Mouse (Mus musculus) heart, adult 2 months (tissue): ENCODE measurements at regions not wholly inside any gene's neighbourhood (a gene's known extent, or its start where the extent isn't known, plus 50 kb on each side); places are given as distances from the start of the nearest gene placed in this dataset.

Source experiments
- CTCF ChIP-seq: fragments of 200-600 bp; IDR thresholded peaks from 2 replicates; pipeline ENCODE4 v1.8.1; 2022; ENCODE audit warnings: antibody characterized with exemption, mild to moderate bottlenecking, moderate library complexity
- EP300 ChIP-seq: fragments of 200-500 bp; IDR thresholded peaks from 2 replicates; pipeline ENCODE4 v1.6.1; 2011; ENCODE audit warnings: low read depth, low read length, control low read depth; ENCODE audit not compliant: insufficient read depth

GRCm38 (mm10) chr10:68935843-68936242 lies 212.4 kb downstream of the Tmem26 start:
- TF ChIP-seq CTCF, result no peak
- TF ChIP-seq EP300, result no peak
